8 mouse cellular contexts compared by ENCODE assay signal in genomic region chr2:26507961-26508391, GRCm38 (mm10). TPM values are rescaled to one million over a fixed set of nuclear protein-coding genes. Genes with fewer than 3 reads are reported as not detected.
DNase-seq lines count a peak whose midpoint lies in the region; ATAC-seq lines count a peak whose summit lies in the region.

No protein-coding gene starts in this region.

- H3K9ac ChIP-seq in lung, embryonic 16.5 days (ENCODE audit: low read length): peak overlapping the region; percentile 29
- no peak overlapping the region for H3K9ac ChIP-seq in embryonic facial prominence, embryonic 12.5 days
- H3K9ac ChIP-seq in intestine, embryonic 16.5 days (ENCODE audit: low read depth, low read length): peak overlapping the region; percentile 43; the same call in 1 of the 2 replicates
- H3K9ac ChIP-seq in neural tube, embryonic 15.5 days (replicated peaks): no peak overlapping the region

- no peaks in the 10 kb centered on the region for H3K36me3 ChIP-seq in lung, embryonic 16.5 days (ENCODE audit: control insufficient read depth, insufficient read depth, low read length)
- H3K36me3 ChIP-seq in embryonic facial prominence, embryonic 12.5 days: no peaks in the 10 kb centered on the region
- H3K36me3 ChIP-seq in intestine, embryonic 16.5 days (ENCODE audit: control insufficient read depth, insufficient read depth, low read length): no peaks in the 10 kb centered on the region
- no peaks in the 10 kb centered on the region for H3K36me3 ChIP-seq in neural tube, embryonic 15.5 days

- H3K27me3 ChIP-seq in lung, embryonic 16.5 days (ENCODE audit: control insufficient read depth, insufficient read depth, low read depth, low read length): no peaks in the 10 kb centered on the region
- H3K27me3 ChIP-seq in embryonic facial prominence, embryonic 12.5 days: no peaks in the 10 kb centered on the region
- H3K27me3 ChIP-seq in intestine, embryonic 16.5 days (replicated peaks; ENCODE audit: control insufficient read depth, insufficient read depth, low read length): 0 out of 2 replicates have a peak, but pooled peaks cover 2% of the 10 kb centered on the region
- peaks cover 19% of the 10 kb centered on the region for H3K27me3 ChIP-seq in neural tube, embryonic 15.5 days (replicated peaks)

- H3K27ac ChIP-seq in lung, embryonic 16.5 days (ENCODE audit: low read length): peak overlapping the region; percentile 95
- H3K27ac ChIP-seq in embryonic facial prominence, embryonic 12.5 days: peak overlapping the region; percentile 92
- peak overlapping the region; percentile 75 for H3K27ac ChIP-seq in intestine, embryonic 16.5 days (ENCODE audit: low read length)
- H3K27ac ChIP-seq in neural tube, embryonic 15.5 days (replicated peaks): peak overlapping the region; percentile 74

- H3K4me1 ChIP-seq in lung, embryonic 16.5 days (replicated peaks; ENCODE audit: control insufficient read depth, insufficient read depth, low read length): peaks cover 38% of the 10 kb centered on the region
- H3K4me1 ChIP-seq in embryonic facial prominence, embryonic 12.5 days: peaks cover 44% of the 10 kb centered on the region
- peaks cover 36% of the 10 kb centered on the region for H3K4me1 ChIP-seq in intestine, embryonic 16.5 days (ENCODE audit: control insufficient read depth, insufficient read depth, low read length)
- H3K4me1 ChIP-seq in neural tube, embryonic 15.5 days: peaks cover 39% of the 10 kb centered on the region

- ATAC-seq in lung, embryonic 16.5 days (ENCODE audit: low read depth): peak; percentile 37
- ATAC-seq in embryonic facial prominence, embryonic 12.5 days (ENCODE audit: insufficient number of reproducible peaks, insufficient read depth, low FRiP score, low TSS enrichment): no peak
- ATAC-seq in intestine, embryonic 16.5 days: no peak
- ATAC-seq in neural tube, embryonic 15.5 days (ENCODE audit: low FRiP score): no peak

- H3K4me2 ChIP-seq in lung, embryonic 16.5 days (ENCODE audit: low read depth, low read length): peak overlapping the region; percentile 33; the same call in 1 of the 2 replicates
- H3K4me2 ChIP-seq in embryonic facial prominence, embryonic 12.5 days (replicated peaks): peak overlapping the region; percentile 36
- peak overlapping the region; percentile 23; the same call in 1 of the 2 replicates for H3K4me2 ChIP-seq in intestine, embryonic 16.5 days (ENCODE audit: low read depth, low read length)
- peak overlapping the region; percentile 17; the same call in 1 of the 2 replicates for H3K4me2 ChIP-seq in neural tube, embryonic 15.5 days

- no peak for DNase-seq in lung, postnatal 25 days (ENCODE audit: low spot score)
- no peak for DNase-seq in urinary bladder, postnatal 10 days (ENCODE audit: low spot score)
- DNase-seq in right cerebral cortex, postnatal 4 days: no peak
- DNase-seq in left cerebral cortex, adult 18-20 months (ENCODE audit: low spot score in 2 of 2): no peak

- WGBS in lung, embryonic 16.5 days: 15% methylated on average over 6 of the region's 6 CpGs
- WGBS in embryonic facial prominence, embryonic 12.5 days: 3% methylated on average over 6 of the region's 6 CpGs
- 17% methylated on average over 6 of the region's 6 CpGs for WGBS in intestine, embryonic 16.5 days
- WGBS in neural tube, embryonic 15.5 days: 24% methylated on average over 6 of the region's 6 CpGs

- H3K9me3 ChIP-seq in lung, embryonic 16.5 days (ENCODE audit: control insufficient read depth, low read length): no peaks in the 10 kb centered on the region
- H3K9me3 ChIP-seq in embryonic facial prominence, embryonic 12.5 days: no peaks in the 10 kb centered on the region
- H3K9me3 ChIP-seq in intestine, embryonic 16.5 days (ENCODE audit: control insufficient read depth, low read length): no peaks in the 10 kb centered on the region
- no peaks in the 10 kb centered on the region for H3K9me3 ChIP-seq in neural tube, embryonic 15.5 days (replicated peaks)

- no peak overlapping the region for H3K4me3 ChIP-seq in lung, embryonic 16.5 days (ENCODE audit: low read length)
- H3K4me3 ChIP-seq in embryonic facial prominence, embryonic 12.5 days: no peak overlapping the region
- no peak overlapping the region for H3K4me3 ChIP-seq in intestine, embryonic 16.5 days (ENCODE audit: low read length)
- H3K4me3 ChIP-seq in neural tube, embryonic 15.5 days (replicated peaks): no peak overlapping the region

RNA-seq across cellular contexts. Expression of gene Notch1, which starts 8.5 kb away (rescaled TPM):
- 20.5 and 22.0 TPM in 2 replicates for polyA plus RNA-seq in lung, embryonic 16.5 days (2015; fragmentation: Nextera tagmentation; extraction: Ambion mirVana)
- polyA plus RNA-seq in embryonic facial prominence, embryonic 12.5 days (2016; fragmentation: Nextera tagmentation; extraction: Ambion mirVana): 16.4 and 20.3 TPM in 2 replicates
- 7.4 and 8.4 TPM in 2 replicates for polyA plus RNA-seq in intestine, embryonic 16.5 days (2015; fragmentation: Nextera tagmentation; extraction: Ambion mirVana)
- polyA plus RNA-seq in neural tube, embryonic 15.5 days (2015; fragmentation: Nextera tagmentation; extraction: Ambion mirVana): 11.7 and 22.6 TPM in 2 replicates
- 10 to 100 TPM; 17.8 to 19.1 TPM for total RNA-seq in left cerebral cortex, adult 18-20 months (2021)

Comparison
In these comparisons a context has a peak if more than half of its experiments do, and no peak if none do; other contexts are left out.
1. H3K9ac ChIP-seq: peak in lung, embryonic 16.5 days (single experiment) and intestine, embryonic 16.5 days (single experiment); none in embryonic facial prominence, embryonic 12.5 days (single experiment) and neural tube, embryonic 15.5 days (single experiment).
2. Peak in every context shown above with its lines, with median percentiles within 50 percentile points of each other: H3K27ac ChIP-seq and H3K4me2 ChIP-seq.